Mouse (Mus musculus): Measurements from ENCODE around the gene Trnp1. TPM values are rescaled to one million over a fixed set of nuclear protein-coding genes. Genes with fewer than 3 reads are reported as not detected.

Gene Trnp1
- polyA plus RNA-seq, 1 experiment from 2014 or later: 0.27 TPM

- Histone ChIP-seq H3K27ac (no peak overlapping the region), H3K36me3 (no peaks in the 10 kb centered on the region), H3K27me3 (replicated peaks) (peaks cover 63% of the 10 kb centered on the region), H3K9ac (no peak overlapping the region), H3K9me3 (replicated peaks) (no peaks in the 10 kb centered on the region), H3K4me1 (0 out of 2 replicates have a peak, but pooled peaks cover 2% of the 10 kb centered on the region), H3K4me3 (no peak overlapping the region), H3K4me2 (no peak overlapping the region)
- WGBS (ENCODE audit: insufficient replicate concordance): 53% methylated on average over 5 of the region's 5 CpGs
- ATAC-seq: no peak
Measured at GRCm38 (mm10) chr4:133511050-133511449, 12.7 kb upstream of the Trnp1 start.

- no peak for ATAC-seq
- no peak overlapping the region for H3K9ac ChIP-seq
- 77% methylated on average over 7 of the region's 7 CpGs for WGBS (ENCODE audit: insufficient replicate concordance)
- no peak overlapping the region for H3K4me2 ChIP-seq
- H3K27me3 ChIP-seq (replicated peaks): peaks cover 76% of the 10 kb centered on the region
- 0 out of 2 replicates have a peak, but pooled peaks cover 2% of the 10 kb centered on the region for H3K4me1 ChIP-seq
- no peaks in the 10 kb centered on the region for H3K9me3 ChIP-seq (replicated peaks)
- no peak overlapping the region for H3K27ac ChIP-seq
- no peak overlapping the region for H3K4me3 ChIP-seq
- H3K36me3 ChIP-seq: no peaks in the 10 kb centered on the region
Measured at GRCm38 (mm10) chr4:133508990-133509389, 10.6 kb upstream of the Trnp1 start.

- H3K9me3 ChIP-seq (replicated peaks): no peaks in the 10 kb centered on the region
- H3K27me3 ChIP-seq (replicated peaks): peaks cover 94% of the 10 kb centered on the region
- H3K4me1 ChIP-seq: 0 out of 2 replicates have a peak, but pooled peaks cover 2% of the 10 kb centered on the region
- H3K27ac ChIP-seq: no peak overlapping the region
- no peak overlapping the region for H3K9ac ChIP-seq
- WGBS (ENCODE audit: insufficient replicate concordance): 31% methylated on average over 5 of the region's 5 CpGs
- ATAC-seq: no peak
- no peak overlapping the region for H3K4me2 ChIP-seq
- H3K36me3 ChIP-seq: no peaks in the 10 kb centered on the region
- no peak overlapping the region for H3K4me3 ChIP-seq
Measured at GRCm38 (mm10) chr4:133506573-133506972, 8.2 kb upstream of the Trnp1 start.

- H3K9me3 ChIP-seq (replicated peaks): no peaks in the 10 kb centered on the region
- H3K27ac ChIP-seq: no peak overlapping the region
- no peak overlapping the region for H3K4me2 ChIP-seq
- H3K36me3 ChIP-seq: no peaks in the 10 kb centered on the region
- 0 out of 2 replicates have a peak, but pooled peaks cover 2% of the 10 kb centered on the region for H3K4me1 ChIP-seq
- ATAC-seq: no peak
- WGBS (ENCODE audit: insufficient replicate concordance): 52% methylated on average over 9 of the region's 9 CpGs
- H3K27me3 ChIP-seq (replicated peaks): peaks cover 95% of the 10 kb centered on the region
- H3K4me3 ChIP-seq: no peak overlapping the region
- no peak overlapping the region for H3K9ac ChIP-seq
Measured at GRCm38 (mm10) chr4:133504755-133505485, 6.6 kb upstream of the Trnp1 start.

GRCm38 (mm10) chr4:133504300-133504699 is 6.0 kb upstream of the Trnp1 start:
- Histone ChIP-seq H3K4me3 (no peak overlapping the region), H3K36me3 (no peaks in the 10 kb centered on the region), H3K9me3 (replicated peaks) (no peaks in the 10 kb centered on the region), H3K9ac (no peak overlapping the region), H3K4me1 (0 out of 2 replicates have a peak, but pooled peaks cover 2% of the 10 kb centered on the region), H3K4me2 (no peak overlapping the region), H3K27ac (no peak overlapping the region), H3K27me3 (replicated peaks) (peaks cover 98% of the 10 kb centered on the region)
- WGBS (ENCODE audit: insufficient replicate concordance): 36% methylated on average over 5 of the region's 5 CpGs
- no peak for ATAC-seq

- no peak overlapping the region for H3K27ac ChIP-seq
- H3K4me3 ChIP-seq: no peak overlapping the region
- peaks cover 98% of the 10 kb centered on the region for H3K27me3 ChIP-seq (replicated peaks)
- H3K4me1 ChIP-seq: peaks cover 16% of the 10 kb centered on the region
- no peak overlapping the region for H3K9ac ChIP-seq
- H3K9me3 ChIP-seq (replicated peaks): no peaks in the 10 kb centered on the region
- WGBS (ENCODE audit: insufficient replicate concordance): 31% methylated on average over 7 of the region's 7 CpGs
- no peaks in the 10 kb centered on the region for H3K36me3 ChIP-seq
- no peak overlapping the region for H3K4me2 ChIP-seq
- ATAC-seq: no peak
Measured at GRCm38 (mm10) chr4:133501514-133501913, 3.2 kb upstream of the Trnp1 start.

- Histone ChIP-seq H3K4me1 (peaks cover 23% of the 10 kb centered on the region), H3K4me2 (peak overlapping the region; percentile 76), H3K27ac (no peak overlapping the region), H3K27me3 (replicated peaks) (peaks cover 98% of the 10 kb centered on the region), H3K9me3 (replicated peaks) (no peaks in the 10 kb centered on the region), H3K4me3 (peak overlapping the region; percentile 51), H3K9ac (peak overlapping the region; percentile 43; the same call in 1 of the 2 replicates), H3K36me3 (no peaks in the 10 kb centered on the region)
- 2% methylated on average over 48 of the region's 70 CpGs for WGBS (ENCODE audit: insufficient replicate concordance)
- no peak for ATAC-seq
Measured at GRCm38 (mm10) chr4:133497461-133498159, 740 bp downstream of the Trnp1 start.

DNA sequence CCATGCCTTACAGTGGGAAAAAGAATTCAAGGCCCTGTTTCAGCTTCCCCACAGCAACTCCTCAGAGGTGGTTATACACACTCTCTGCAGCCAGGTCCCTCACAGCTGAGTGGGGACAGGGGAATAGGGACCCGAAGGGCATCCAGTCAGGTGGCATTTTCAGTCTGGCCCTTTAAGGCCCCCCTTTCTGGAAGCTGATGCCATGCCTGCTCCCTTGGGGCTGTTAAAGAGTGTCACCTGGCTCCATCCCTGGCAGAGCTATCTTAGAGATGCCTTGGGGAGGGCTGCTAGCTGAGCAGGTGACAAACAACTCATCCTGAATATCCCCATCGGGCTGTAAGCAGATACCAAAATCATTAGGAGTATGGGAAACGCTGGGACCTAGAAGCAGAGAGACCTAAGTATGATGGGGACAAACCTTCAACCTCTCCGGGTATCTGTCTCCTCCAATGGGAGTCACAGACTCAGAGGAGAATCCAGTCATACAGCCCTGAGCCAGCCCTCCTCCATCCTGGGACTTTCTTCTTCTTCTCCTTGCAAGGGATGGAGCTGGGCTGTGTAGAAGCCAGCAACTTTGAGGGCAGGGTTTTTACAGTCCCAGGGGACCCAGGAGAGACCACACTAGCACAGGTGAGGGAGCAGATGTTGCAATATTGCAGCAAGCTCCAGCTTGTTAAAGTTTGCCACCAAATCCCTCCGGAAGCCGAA is 1.5 kb downstream of the Trnp1 start:
- no peak overlapping the region for H3K4me2 ChIP-seq
- H3K9ac ChIP-seq: no peak overlapping the region
- ATAC-seq: no peak
- H3K27me3 ChIP-seq (replicated peaks): peaks cover 98% of the 10 kb centered on the region
- no peaks in the 10 kb centered on the region for H3K9me3 ChIP-seq (replicated peaks)
- H3K4me3 ChIP-seq: no peak overlapping the region
- 21% methylated on average over 6 of the region's 6 CpGs for WGBS (ENCODE audit: insufficient replicate concordance)
- H3K36me3 ChIP-seq: no peaks in the 10 kb centered on the region
- H3K4me1 ChIP-seq: peaks cover 26% of the 10 kb centered on the region
- H3K27ac ChIP-seq: no peak overlapping the region

GRCm38 (mm10) chr4:133495711-133496110 is 2.6 kb downstream of the Trnp1 start:
- Histone ChIP-seq H3K9me3 (replicated peaks) (no peaks in the 10 kb centered on the region), H3K4me2 (no peak overlapping the region), H3K27me3 (replicated peaks) (peaks cover 86% of the 10 kb centered on the region), H3K27ac (no peak overlapping the region), H3K9ac (no peak overlapping the region), H3K4me3 (no peak overlapping the region), H3K4me1 (peaks cover 35% of the 10 kb centered on the region), H3K36me3 (no peaks in the 10 kb centered on the region)
- WGBS (ENCODE audit: insufficient replicate concordance): 32% methylated on average over 7 of the region's 7 CpGs
- ATAC-seq: no peak

DNA sequence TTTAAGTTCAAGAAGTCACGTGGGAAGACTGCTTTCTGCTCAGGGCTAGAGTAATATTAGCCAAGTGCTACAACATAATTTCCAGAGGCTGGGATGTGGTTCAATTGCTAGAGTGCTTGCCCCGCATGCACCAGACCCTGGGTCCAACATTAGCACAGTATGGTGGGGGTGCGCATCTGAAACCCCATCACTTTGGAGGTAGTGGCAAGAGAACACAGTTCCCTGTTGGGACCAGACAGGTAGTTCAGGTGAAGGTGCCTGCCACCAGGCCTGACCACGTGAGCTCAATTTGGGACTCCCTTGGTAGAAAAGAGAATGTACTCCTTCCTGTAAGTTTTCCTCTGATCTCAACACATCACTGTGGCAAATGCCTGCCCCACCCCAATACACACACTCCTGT is 3.5 kb downstream of the Trnp1 start:
- no peak overlapping the region for H3K4me3 ChIP-seq
- no peaks in the 10 kb centered on the region for H3K36me3 ChIP-seq
- no peak overlapping the region for H3K4me2 ChIP-seq
- no peak for ATAC-seq
- peaks cover 77% of the 10 kb centered on the region for H3K27me3 ChIP-seq (replicated peaks)
- WGBS (ENCODE audit: insufficient replicate concordance): 47% methylated on average over 4 of the region's 4 CpGs
- peaks cover 36% of the 10 kb centered on the region for H3K4me1 ChIP-seq
- H3K9ac ChIP-seq: no peak overlapping the region
- H3K27ac ChIP-seq: no peak overlapping the region
- H3K9me3 ChIP-seq (replicated peaks): no peaks in the 10 kb centered on the region

DNA sequence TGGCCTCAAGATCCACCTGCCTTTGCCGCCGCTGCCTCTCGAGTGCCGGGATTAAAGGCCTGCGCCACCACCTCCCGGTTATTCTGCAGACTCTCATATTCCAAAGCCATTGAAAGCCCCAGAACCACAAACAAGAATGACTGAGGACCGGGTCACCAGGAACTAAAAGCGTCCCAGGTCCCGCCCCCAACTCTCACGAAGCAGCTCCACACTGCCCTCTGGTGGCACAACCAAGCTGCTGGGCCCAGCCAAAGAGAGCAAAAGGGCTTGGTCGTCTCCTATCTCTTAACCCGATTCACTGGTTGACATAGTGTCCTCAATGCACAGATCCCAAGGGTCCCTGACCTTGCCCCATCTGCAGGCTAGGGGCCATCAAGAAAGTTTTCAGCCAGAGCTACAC is 3.9 kb downstream of the Trnp1 start:
- Histone ChIP-seq H3K36me3 (no peaks in the 10 kb centered on the region), H3K27ac (no peak overlapping the region), H3K27me3 (replicated peaks) (peaks cover 74% of the 10 kb centered on the region), H3K9ac (no peak overlapping the region), H3K4me1 (peaks cover 40% of the 10 kb centered on the region), H3K4me3 (peak overlapping the region; percentile 40), H3K4me2 (peak overlapping the region; percentile 67), H3K9me3 (replicated peaks) (no peaks in the 10 kb centered on the region)
- 2% methylated on average over 12 of the region's 12 CpGs for WGBS (ENCODE audit: insufficient replicate concordance)
- peak; percentile 56 for ATAC-seq

- ATAC-seq: no peak
- Histone ChIP-seq H3K36me3 (no peaks in the 10 kb centered on the region), H3K9me3 (replicated peaks) (no peaks in the 10 kb centered on the region), H3K4me2 (peak overlapping the region; percentile 67), H3K27me3 (replicated peaks) (peaks cover 70% of the 10 kb centered on the region), H3K4me1 (peaks cover 46% of the 10 kb centered on the region), H3K9ac (no peak overlapping the region), H3K27ac (no peak overlapping the region), H3K4me3 (peak overlapping the region; percentile 40)
- WGBS (ENCODE audit: insufficient replicate concordance): 14% methylated on average over 9 of the region's 12 CpGs
Measured at GRCm38 (mm10) chr4:133493895-133494294, 4.5 kb downstream of the Trnp1 start.
